Mouse (Mus musculus): ENCODE measurements around the gene Treml2.

The Treml2 gene

GRCm38 (mm10) chr17:48293500-48294194, 5.7 kb upstream of the Treml2 start:
- DNase-seq: no peak

DNA sequence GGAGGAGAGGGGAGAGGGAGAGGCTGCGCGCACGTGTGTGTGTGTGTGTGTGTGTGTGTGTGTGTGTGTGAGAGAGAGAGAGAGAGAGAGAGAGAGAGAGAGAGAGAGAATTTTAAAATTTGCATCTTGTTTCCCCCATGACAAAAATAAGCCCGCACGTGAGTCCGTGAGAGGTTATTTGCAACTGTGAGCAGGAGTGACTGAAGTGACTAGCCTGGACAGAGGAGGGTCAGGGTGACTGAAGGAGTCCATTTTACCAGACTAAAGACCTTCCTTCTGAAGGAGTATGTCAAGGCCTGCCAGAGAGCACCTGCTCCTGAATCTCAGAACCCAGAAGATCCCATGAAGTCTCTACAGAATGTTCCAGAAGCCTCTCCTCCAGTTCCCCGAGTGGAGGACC, 458 bp downstream of the Treml2 start:
- DNase-seq: no peak

DNA sequence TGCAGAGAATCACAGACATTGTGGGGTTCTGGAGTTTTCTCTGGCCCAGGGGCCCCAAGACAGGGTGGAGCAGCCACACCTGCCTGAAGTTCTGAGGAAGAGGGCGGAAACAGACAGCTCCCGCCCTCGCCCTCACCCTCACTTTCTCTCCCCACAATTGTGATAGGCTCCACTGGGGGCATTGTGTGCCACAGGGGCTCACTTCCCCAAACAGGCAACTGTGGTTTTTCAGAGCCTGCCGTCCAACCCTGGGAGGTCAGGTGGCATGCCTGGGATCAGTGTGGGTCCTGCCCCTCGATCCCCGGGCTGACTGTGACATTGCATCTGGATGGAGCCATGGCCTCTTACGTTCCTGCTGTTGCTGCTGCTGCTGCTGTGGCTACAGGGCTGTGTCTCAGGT, 901 bp downstream of the Treml2 start:
- peak; percentile 79 for DNase-seq

DNA sequence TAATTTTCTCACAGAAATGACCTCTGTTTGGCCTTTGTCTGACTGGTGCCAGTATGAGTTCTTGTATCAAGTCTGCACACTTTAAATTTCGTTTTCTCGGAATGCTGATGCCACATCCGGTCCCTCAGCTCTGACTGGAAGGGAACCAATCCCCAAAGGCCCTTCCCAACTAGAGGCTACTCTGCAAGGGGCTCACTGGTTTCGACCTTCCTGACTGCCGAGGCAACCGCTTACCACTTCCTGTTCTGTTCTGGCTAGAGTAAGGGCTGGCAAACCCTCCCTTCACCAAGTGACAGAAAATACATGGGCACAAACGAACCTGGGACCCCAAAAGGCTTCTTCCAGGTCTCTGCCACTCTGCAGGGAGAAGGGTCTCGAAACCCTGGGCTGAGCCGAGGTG, 1.6 kb downstream of the Treml2 start:
- DNase-seq: peak; percentile 65

GRCm38 (mm10) chr17:48301792-48302191, 2.5 kb downstream of the Treml2 start:
- DNase-seq: no peak

GRCm38 (mm10) chr17:48312124-48312523, 12.8 kb downstream of the Treml2 start:
- no peak for DNase-seq

GRCm38 (mm10) chr17:48315905-48316579, 16.7 kb downstream of the Treml2 start, which contains the start of gene B430306N03Rik:
B430306N03Rik (plus strand) TSS chr17:48316141.
- DNase-seq: peak; percentile 29

DNA sequence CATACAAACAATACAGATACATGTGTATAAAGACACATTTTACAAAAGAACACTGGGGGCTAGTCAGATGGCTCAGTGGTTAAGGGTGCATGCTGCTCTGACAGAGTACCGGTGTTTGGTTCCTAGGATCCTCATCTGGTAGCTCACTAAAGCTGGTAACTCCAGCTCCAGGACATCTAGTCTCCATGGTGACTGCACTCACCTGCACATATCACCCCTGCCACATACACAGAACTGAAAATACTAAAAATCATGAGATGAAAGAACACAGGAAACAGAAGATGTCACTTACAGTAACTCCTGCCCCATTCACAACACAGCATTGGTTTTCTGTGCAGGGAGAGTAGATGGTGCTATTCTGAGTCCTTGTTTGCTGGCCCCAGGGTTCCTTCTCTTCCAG, 19.4 kb downstream of the Treml2 start:
- DNase-seq: no peak

- DNase-seq: no peak
Observed at GRCm38 (mm10) chr17:48321279-48321678, 22.0 kb downstream of the Treml2 start.

DNA sequence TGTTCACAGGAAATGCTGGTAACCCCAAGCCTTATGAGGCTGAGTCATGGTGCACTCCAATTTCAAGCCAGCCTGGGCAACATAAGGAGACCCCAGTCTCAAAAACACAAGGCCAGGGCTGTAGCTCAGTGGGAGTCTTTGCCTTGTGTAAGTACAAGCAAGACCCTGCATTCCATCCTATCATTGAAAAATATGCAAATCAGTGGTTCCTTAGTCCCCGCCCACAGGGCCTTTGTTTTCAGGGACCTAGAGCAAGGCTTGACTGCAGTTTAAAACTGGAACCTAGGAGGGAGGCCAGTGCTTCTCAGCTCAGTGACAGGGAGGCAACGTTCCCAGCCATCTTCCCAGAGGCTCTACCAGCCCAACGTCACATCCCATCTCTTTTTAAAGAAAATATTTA, 23.9 kb downstream of the Treml2 start:
- DNase-seq: no peak

GRCm38 (mm10) chr17:48324258-48324657, 25.0 kb downstream of the Treml2 start:
- no peak for DNase-seq

GRCm38 (mm10) chr17:48325093-48325492, 25.8 kb downstream of the Treml2 start:
- no peak for DNase-seq

DNA sequence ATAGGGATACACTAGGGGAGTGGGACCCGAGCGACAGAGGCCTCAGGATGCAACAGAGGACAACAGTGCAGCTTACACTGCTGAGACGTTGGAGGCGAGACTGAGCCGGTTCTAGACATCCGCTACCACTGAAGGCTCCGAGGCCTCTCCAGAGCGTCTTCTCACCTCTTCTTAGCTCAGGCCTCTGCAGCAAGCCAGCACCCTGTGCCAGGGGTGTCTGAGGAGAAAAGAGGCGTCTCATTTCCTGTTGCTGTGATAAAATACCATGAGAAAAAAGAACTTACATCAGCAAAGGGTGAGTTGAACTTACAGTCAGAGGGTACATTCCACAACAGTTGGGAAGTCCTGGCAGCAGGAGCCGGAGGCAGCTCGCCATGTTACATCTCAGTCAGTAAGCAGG, 26.3 kb downstream of the Treml2 start:
- DNase-seq: no peak

GRCm38 (mm10) chr17:48326656-48327055, 27.4 kb downstream of the Treml2 start:
- DNase-seq: no peak

DNA sequence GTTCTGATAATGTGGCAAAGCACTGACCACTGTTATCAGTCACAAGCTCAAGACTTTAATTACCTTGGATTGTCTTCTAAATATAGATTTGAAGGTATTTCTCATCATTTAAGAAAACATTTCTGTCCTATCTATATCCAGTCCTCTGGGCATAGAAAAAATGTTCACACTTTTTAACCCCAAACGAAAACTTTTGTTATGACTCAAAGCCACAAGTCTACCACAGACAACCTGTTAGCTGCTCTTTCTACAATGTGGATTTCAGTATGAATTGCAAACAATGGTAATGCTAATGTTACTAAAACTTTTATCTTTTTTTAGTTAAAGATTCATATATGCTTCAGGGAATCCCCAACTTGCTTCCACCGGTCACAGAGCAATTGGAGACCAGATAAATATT, 33.2 kb downstream of the Treml2 start:
- DNase-seq: no peak

DNA sequence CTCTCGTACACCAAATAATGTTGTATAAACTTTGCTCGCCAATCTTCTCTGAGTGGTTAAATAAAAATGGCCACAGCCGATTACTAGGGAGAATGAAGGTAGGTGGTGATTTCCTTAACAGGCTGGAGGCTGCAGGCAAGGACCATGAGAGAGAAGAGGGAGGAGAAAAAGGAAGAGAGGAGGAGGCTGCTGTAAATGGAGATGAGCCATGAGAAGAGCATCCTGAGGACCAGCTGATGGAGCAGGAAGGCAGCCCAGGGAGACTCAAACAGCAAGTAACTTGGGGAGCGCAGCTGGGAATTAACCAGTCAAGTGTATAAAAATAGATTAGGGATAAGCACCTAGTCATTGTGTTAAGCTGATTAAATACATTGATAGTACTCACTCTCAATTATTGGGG, 34.9 kb downstream of the Treml2 start:
- no peak for DNase-seq

DNA sequence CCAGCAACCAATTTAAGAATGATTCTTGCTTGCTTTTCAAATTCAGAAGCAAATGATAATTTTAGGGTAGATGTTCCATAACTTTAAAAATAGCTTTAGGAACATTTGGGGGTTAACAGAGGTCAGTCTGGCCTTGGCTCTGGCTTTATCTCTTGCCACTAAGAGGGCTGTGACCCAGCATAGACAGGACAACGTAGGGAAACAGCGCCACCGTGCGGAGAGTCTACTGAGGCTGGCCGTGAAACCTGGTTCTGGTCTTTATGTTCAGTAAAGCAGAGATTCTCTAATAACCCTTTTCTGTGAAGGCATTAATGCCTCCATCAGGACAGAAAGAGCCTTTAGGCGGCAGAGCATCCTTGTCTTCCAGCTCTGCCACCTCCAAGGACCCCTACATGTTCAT, 37.6 kb downstream of the Treml2 start:
- peak; percentile 95 for DNase-seq

- DNase-seq: no peak
Observed at GRCm38 (mm10) chr17:48340267-48340666, 41.0 kb downstream of the Treml2 start.

DNA sequence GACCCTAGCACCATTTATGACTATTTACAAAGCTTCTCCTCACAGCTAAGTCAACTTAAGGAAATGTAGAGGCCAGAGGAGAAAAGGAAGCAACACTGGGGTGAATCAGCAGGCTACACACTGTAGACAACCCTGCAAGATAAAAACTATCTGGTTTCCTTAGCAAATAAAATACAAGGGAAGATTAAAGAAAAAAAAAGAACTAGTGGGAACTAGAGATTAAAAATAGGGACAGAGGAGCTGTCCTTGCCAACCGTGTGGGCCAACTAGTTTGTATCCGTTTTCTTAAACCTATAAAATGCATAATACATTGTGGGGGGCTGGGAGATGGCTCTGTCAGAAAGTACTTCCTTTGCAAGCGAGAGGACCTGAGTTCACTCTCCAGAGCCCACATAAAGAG, 42.6 kb downstream of the Treml2 start:
- no peak for DNase-seq

- DNase-seq: no peak
Observed at GRCm38 (mm10) chr17:48343065-48343464, 43.8 kb downstream of the Treml2 start.

DNA sequence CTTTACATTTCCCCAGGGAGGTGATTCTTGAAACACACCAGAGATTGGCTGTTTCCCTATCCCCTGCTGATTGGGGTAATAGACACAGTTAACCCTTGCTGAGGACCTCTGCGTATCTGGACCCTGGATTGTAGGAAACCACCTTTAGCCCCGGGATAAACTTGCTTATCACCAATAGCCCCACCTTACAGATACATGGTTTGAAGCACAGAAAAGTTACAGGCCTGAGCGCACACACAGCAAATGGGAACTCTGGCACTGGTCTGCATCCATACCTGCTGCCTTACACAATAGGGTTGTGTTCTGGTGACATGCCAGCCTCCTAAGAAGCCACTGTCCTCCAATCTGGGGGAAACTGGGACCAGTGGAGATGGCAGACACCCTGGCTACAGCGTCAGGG, 46.5 kb downstream of the Treml2 start:
- DNase-seq: no peak

DNA sequence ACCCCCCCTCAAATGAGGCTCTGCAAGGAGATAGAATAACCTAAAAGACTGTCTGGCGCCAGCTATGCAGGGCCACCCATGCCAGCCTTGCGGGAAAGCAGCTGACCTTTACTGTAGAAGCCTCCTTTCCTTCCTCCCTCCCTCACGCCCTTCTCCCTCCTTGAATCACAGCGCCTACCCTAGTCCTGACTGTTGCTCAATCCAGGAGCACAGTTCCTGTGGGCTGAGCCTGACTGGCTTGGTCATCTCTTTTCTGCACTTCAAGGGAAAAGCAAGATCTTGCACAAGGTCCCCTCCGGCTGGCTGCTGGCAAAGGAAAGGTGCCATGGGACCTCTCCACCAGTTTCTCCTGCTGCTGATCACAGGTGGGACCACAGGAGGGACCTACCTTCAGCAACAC, 46.9 kb downstream of the Treml2 start, which contains the start of gene Trem2:
Trem2 (plus strand) TSS at position 171 of the 400 bp plus-strand sequence.
- DNase-seq: no peak

- no peak for DNase-seq
Observed at GRCm38 (mm10) chr17:48346834-48347233, 47.5 kb downstream of the Treml2 start.

GRCm38 (mm10) chr17:48347287-48347686, 48.0 kb downstream of the Treml2 start:
- no peak for DNase-seq

All from thymus, postnatal 4 days (tissue).